Mouse (Mus musculus) midbrain, embryonic 14.5 days (tissue): ENCODE measurements around the gene St6galnac6. TPM values are rescaled to one million over a fixed set of nuclear protein-coding genes. Genes with fewer than 3 reads are reported as not detected.
A peak's percentile ranks its signal among the peaks of the same experiment; 100 is the strongest.

Source experiments
- ATAC-seq: fragments of 200-750 bp; cut with Nextera tagmentation; 2 replicates; pipeline ENCODE4 v1.8.0; 2017; ENCODE audit warnings: moderate number of reproducible peaks, moderate library complexity; ENCODE audit not compliant: low FRiP score, low TSS enrichment
- DNase-seq: peaks from one replicate; pipeline ENCODE4 v3.0.0-alpha.2; 2015
- H3K27ac ChIP-seq: fragments of 300-500 bp; sonication (generic); replicated peaks from 2 replicates; pipeline ENCODE4 v1.5.1; 2014; ENCODE audit warnings: mild to moderate bottlenecking, low read depth, low read length, moderate library complexity
- H3K27me3 ChIP-seq: fragments of 300-500 bp; sonication (generic); 2 replicates; pipeline ENCODE4 v1.6.1; 2014; ENCODE audit warnings: low read length, control low read depth, mixed read lengths; ENCODE audit not compliant: control insufficient read depth, insufficient read depth
- H3K36me3 ChIP-seq: fragments of 300-500 bp; sonication (generic); 2 replicates; pipeline ENCODE4 v1.6.1; 2014; ENCODE audit warnings: low read length, control low read depth; ENCODE audit not compliant: control insufficient read depth, insufficient read depth
- H3K4me1 ChIP-seq: fragments of 300-500 bp; sonication (generic); 2 replicates; pipeline ENCODE4 v1.6.1; 2014; ENCODE audit warnings: mild to moderate bottlenecking, antibody characterized with exemption, low read length, control low read depth; ENCODE audit not compliant: control insufficient read depth, insufficient read depth
- H3K4me2 ChIP-seq: fragments of 300-500 bp; sonication (generic); 2 replicates; pipeline ENCODE4 v1.6.1; 2014; ENCODE audit warnings: mild to moderate bottlenecking, low read length, moderate library complexity
- H3K4me3 ChIP-seq: fragments of 300-500 bp; sonication (generic); replicated peaks from 2 replicates; pipeline ENCODE4 v1.5.1; 2014; ENCODE audit warnings: low read depth, low read length
- H3K9ac ChIP-seq: fragments of 300-500 bp; sonication (generic); replicated peaks from 2 replicates; pipeline ENCODE4 v1.6.1; 2014; ENCODE audit warnings: mild to moderate bottlenecking, low read length, moderate library complexity
- H3K9me3 ChIP-seq: fragments of 300-500 bp; sonication (generic); 2 replicates; pipeline ENCODE4 v1.6.1; 2016; ENCODE audit warnings: low read length, control low read depth, mixed read lengths; ENCODE audit not compliant: control insufficient read depth
- WGBS: fragments of 180-500 bp; shearing (Covaris S2); extraction: QIAGEN DNeasy Blood & Tissue Kit; methylation state at CpG from one replicate; pipeline ENCODE4 v1.1.7; 2014; 5-methylcytosine and 5-hydroxymethylcytosine counted together
- polyA plus RNA-seq: library from polyadenylated mRNA; unstranded; fragments of >200 nt; fragmentation: Nextera tagmentation; extraction: Ambion mirVana; gene quantifications from 2 replicates; pipeline ENCODE4 v1.2.1, GENCODE M21; 2014

The St6galnac6 gene
- polyA plus RNA-seq, 1 experiment from 2014 or later: 7.6 TPM

DNA sequence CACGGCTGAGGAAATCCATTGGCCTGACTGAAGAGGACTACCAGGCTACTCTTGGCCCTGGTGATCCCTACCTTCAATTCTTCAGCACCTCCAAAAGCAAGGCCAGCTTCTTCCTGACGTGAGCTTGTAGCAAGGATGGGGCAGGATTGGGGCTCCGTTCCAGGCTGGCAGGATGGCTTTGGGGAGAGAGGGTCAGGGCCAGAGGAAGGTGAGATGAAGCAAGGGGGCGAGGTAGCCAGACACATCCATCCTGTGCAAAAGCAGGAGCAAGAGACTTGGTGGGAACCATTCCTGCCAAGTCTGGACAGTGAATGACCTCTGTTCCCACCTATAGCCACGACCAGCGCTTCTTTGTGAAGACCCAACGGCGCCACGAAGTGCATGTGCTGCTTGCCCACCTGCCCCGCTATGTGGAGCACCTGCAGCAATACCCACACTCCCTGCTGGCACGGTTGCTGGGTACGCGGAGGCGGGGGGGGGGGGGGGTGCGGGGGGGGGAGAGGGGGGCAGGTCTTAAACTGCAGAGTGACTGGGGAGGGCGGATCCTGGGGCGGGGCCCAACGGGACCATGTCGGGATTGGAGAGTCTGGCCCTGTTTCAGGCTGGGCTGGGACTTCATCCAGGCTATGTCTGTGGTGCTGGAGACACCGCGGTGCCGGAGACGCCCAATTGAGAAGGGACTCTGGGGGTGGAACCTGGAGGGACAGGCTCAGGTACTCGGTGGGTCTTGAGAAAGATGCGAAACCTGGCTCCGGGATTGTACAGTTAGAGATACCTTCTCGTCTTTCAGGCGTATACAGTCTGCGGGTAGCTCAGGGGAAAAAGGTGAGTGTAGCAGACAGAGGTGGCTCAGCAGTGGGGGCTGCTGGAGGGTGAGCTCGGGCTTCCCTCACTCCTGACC lies 21.1 kb upstream of the St6galnac6 start:
- H3K4me3 ChIP-seq: no peak overlapping the region
- H3K4me2 ChIP-seq: no peak overlapping the region
- no peak overlapping the region; the same call in 1 of the 2 replicates for H3K9ac ChIP-seq
- no peak for DNase-seq
- H3K4me1 ChIP-seq: peaks cover 10% of the 10 kb centered on the region; the same call in 1 of the 2 replicates
- WGBS: 43% methylated on average over 25 of the region's 30 CpGs
- peaks cover 2% of the 10 kb centered on the region; the same call in 1 of the 2 replicates for H3K36me3 ChIP-seq
- ATAC-seq: no peak
- no peaks in the 10 kb centered on the region for H3K9me3 ChIP-seq
- peaks cover 14% of the 10 kb centered on the region; the same call in 1 of the 2 replicates for H3K27me3 ChIP-seq
- no peak overlapping the region for H3K27ac ChIP-seq

DNA sequence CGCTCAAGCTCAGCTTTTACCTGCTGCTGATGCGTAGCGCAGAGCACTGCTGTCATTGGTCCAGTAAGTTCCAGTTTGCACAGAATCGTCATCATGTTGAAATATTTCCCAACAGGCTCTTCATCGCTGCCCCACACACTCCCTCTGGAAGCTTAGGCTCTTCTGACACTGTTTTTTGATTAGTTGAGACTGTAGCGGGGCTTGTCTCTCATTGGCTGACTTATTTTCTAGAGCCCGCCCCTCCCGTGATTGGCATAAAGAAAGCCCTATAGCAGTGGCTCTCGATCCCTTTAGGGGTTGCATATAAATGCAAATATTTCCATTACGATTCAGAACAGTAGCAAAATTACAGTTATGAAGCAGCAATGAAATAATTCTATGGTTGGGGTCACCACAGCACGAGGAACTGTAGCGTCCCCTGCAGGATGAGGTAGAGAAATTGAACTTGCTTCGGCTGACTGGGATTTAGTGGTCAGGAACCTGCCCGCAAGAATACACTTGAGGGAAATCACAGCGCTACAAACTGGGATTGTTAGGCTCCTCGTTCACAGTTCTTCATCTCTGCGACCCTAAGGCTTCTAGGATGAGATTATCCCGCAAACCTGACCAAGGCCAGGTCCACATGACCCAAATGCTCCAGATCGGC lies 17.9 kb upstream of the St6galnac6 start:
- no peak overlapping the region; the same call in 1 of the 2 replicates for H3K9ac ChIP-seq
- peak; percentile 59; the same call in 1 of the 2 replicates for ATAC-seq
- H3K4me3 ChIP-seq: peak overlapping the region; percentile 27
- peak overlapping the region; percentile 50 for H3K4me2 ChIP-seq
- H3K9me3 ChIP-seq: no peaks in the 10 kb centered on the region
- 0 out of 2 replicates have a peak overlapping the region, but pooled peaks have one; percentile 13 for H3K27ac ChIP-seq
- 32% methylated on average over 19 of the region's 19 CpGs for WGBS
- H3K36me3 ChIP-seq: no peaks in the 10 kb centered on the region
- peaks cover 14% of the 10 kb centered on the region; the same call in 1 of the 2 replicates for H3K27me3 ChIP-seq
- DNase-seq: peak; percentile 86
- H3K4me1 ChIP-seq: peaks cover 6% of the 10 kb centered on the region

DNA sequence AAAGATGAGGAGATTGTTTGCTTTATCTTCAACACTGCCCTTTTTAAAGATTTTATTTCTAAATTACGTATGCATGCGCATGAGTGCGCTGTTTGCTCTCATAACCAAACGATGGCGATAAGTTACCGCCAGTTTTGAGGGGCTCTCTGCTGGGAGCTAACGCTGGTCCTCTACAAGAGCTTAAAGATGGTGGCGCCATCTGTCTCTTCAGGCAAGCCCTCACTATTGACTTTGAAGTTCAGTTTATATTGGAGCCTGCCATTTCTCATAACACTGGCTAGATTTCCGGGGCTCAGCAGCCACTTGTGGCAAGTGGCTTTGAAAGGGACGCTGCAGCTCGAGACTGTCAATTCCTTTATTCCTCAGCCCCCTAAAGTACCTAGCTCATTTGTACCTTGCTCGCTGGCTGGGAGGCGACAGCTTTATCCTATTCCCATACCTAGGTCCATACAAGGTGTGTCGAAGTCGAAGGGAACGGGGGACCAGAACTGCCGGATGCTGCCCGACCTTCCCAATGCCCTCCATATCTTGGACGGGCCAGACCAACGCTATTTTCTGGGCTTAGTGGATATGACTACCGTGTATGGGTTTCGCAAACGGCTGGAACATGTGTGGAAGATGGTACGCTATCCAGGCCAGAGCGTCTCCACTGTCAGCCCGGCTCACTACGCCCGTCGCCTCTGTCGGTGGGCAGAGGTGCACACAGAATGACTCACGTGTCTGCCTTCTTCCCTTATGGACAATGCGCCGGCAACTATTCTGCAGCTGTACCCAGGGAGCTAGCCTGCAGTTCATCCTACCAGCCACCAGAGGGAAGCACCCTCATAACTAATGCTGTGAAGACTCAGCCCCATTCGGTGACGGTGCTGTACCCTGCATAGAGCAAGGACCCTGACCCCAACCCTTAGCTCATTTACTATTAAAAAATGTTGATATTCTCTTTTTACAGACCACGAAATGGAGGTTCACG lies 16.4 kb upstream of the St6galnac6 start:
- no peaks in the 10 kb centered on the region for H3K9me3 ChIP-seq
- peak; percentile 81 for ATAC-seq
- H3K36me3 ChIP-seq: no peaks in the 10 kb centered on the region
- peak overlapping the region; percentile 20; the same call in 1 of the 2 replicates for H3K4me3 ChIP-seq
- H3K4me2 ChIP-seq: peak overlapping the region; percentile 49
- DNase-seq: peak; percentile 93
- WGBS: 13% methylated on average over 37 of the region's 37 CpGs
- H3K27ac ChIP-seq: peak overlapping the region; percentile 4; the same call in 1 of the 2 replicates
- peak overlapping the region; percentile 9; the same call in 1 of the 2 replicates for H3K9ac ChIP-seq
- peaks cover 18% of the 10 kb centered on the region for H3K4me1 ChIP-seq
- H3K27me3 ChIP-seq: peaks cover 2% of the 10 kb centered on the region; the same call in 1 of the 2 replicates

DNA sequence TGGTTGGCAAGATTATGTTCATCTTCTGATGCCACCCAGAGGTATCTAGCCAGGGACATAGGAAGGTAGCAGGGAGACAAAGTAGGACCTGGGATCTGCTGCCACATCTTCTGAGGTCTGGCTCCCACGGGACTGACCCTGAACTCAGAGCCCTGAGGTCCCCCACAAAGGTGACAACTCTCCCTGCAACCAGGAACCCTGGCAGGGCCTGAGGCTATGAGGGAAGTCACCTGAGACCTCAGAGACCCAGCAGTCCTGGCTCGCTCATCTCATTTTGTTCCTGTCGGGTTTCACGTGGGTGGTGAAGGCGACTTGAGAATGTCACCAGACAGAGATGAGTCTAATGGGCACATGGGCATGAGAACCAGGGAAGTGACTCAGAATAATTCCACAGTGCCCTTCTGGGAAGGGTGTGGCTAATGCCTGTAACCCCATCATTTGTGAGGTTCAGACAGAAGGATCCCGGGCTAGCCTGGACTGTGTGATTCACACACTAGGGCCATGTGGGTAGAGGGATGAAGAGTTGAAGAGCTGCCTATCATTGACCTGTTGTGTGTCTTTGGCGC lies 14.3 kb upstream of the St6galnac6 start:
- H3K9ac ChIP-seq: no peak overlapping the region
- 83% methylated on average over 7 of the region's 7 CpGs for WGBS
- H3K36me3 ChIP-seq: no peaks in the 10 kb centered on the region
- DNase-seq (no peak), ATAC-seq (no peak)
- no peak overlapping the region for H3K4me2 ChIP-seq
- H3K4me3 ChIP-seq: no peak overlapping the region
- no peak overlapping the region for H3K27ac ChIP-seq
- H3K27me3 ChIP-seq: no peaks in the 10 kb centered on the region
- no peaks in the 10 kb centered on the region for H3K9me3 ChIP-seq
- H3K4me1 ChIP-seq: peaks cover 18% of the 10 kb centered on the region

DNA sequence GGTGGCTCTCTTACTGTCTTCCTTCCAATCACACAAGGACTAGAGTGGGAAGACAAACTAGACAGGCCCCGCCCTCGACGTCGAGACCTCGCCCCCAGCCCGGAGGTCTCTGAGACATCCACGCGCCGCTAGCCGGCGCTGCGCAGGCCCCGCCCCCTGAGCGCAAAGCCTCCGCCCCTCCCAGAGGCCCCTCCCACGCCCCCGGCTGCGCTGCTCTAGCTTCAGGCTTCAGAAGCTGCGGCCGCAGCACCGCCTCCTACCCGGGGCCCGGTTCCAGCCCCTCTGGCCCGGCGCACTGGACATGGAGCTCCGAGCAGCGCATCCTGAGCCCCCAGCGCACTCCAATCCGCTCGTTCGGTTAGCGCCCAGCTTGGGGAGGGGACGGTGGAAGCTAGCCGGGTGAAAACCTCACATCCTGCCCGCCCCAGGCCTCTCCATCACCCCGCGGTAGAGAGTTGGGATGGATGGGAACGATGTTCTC lies 12.6 kb upstream of the St6galnac6 start, which contains the start of gene St6galnac4:
TSS of gene St6galnac4 (plus strand) at position 225 of the 481 bp plus-strand sequence.
- H3K9me3 ChIP-seq: no peaks in the 10 kb centered on the region
- H3K27ac ChIP-seq: 0 out of 2 replicates have a peak within 1 kb of the TSS, but pooled peaks have one; percentile 49
- peak within 1 kb of the TSS; percentile 60 for H3K9ac ChIP-seq
- DNase-seq (peak; percentile 95), ATAC-seq (peak; percentile 73)
- H3K36me3 ChIP-seq: no peaks in the 10 kb centered on the region
- peak within 1 kb of the TSS; percentile 67 for H3K4me2 ChIP-seq
- no peaks in the 10 kb centered on the region for H3K27me3 ChIP-seq
- H3K4me3 ChIP-seq: peak within 1 kb of the TSS; percentile 49
- WGBS: under 1% methylated on average over 38 of the region's 38 CpGs
- peaks cover 18% of the 10 kb centered on the region for H3K4me1 ChIP-seq

DNA sequence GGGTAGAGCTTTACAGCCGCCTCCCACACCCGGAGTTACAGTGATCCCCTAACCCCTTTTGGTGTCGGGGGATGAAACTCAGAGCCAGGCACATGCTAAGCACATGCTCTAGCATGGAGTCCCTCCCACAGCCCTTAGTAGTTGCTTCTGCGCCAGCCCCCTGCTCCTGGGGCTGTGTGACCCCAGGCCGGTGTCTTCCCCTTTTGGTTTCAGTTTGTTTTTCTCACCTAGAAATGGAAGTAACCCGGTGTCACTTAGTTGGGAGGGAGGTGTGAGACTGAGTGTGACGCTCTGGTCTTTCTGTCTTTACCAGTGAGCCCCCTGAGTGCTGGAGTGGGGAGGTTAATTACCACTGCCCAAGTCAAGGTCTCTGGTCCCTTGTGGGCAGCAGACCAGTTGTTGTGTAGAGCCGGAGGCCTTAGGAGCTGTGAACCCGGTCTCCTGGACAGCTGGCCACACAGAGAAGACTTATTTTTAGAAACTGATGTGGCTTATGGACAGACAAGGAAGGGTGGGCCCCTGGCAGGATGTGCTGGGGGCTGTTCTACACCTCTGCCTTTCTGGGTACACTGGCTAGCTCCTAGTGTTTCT lies 11.7 kb upstream of the St6galnac6 start:
- WGBS: 56% methylated on average over 9 of the region's 9 CpGs
- DNase-seq (no peak), ATAC-seq (no peak)
- H3K36me3 ChIP-seq: no peaks in the 10 kb centered on the region
- peak overlapping the region; percentile 60 for H3K9ac ChIP-seq
- H3K4me1 ChIP-seq: peaks cover 16% of the 10 kb centered on the region
- no peaks in the 10 kb centered on the region for H3K27me3 ChIP-seq
- no peak overlapping the region for H3K27ac ChIP-seq
- H3K4me3 ChIP-seq: peak overlapping the region; percentile 49
- H3K9me3 ChIP-seq: no peaks in the 10 kb centered on the region
- H3K4me2 ChIP-seq: peak overlapping the region; percentile 67

DNA sequence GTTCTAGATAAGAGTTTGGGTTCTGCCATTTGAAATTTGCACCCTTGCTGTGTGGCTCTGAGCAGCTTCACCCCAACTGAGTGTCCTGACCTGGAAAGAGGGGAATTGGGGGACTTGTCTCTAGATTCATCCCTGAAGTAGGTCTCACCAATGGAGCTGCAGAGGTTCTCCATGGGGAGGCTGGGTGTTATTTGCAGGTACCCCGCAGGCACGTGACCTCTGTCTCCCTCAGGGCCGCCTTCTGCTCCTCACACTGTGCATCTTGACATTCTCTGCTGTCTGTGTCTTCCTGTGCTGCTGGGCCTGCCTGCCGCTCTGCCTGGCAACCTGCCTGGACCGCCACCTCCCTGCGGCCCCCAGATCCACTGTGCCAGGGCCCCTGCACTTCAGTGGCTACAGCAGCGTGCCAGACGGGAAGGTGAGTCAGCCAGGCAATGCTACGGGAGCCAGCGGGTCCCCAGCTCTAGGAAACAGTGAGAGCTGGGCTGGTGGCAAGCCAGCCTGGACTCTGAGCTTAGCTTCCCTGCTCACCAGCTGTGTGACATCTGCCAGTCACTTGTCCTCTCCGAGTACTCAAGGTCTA lies 10.2 kb upstream of the St6galnac6 start:
- no peaks in the 10 kb centered on the region for H3K9me3 ChIP-seq
- WGBS: 70% methylated on average over 11 of the region's 11 CpGs
- H3K4me1 ChIP-seq: peaks cover 13% of the 10 kb centered on the region
- ATAC-seq (no peak), DNase-seq (no peak)
- no peak overlapping the region for H3K4me3 ChIP-seq
- no peaks in the 10 kb centered on the region for H3K36me3 ChIP-seq
- H3K27ac ChIP-seq: no peak overlapping the region
- no peak overlapping the region for H3K4me2 ChIP-seq
- no peaks in the 10 kb centered on the region for H3K27me3 ChIP-seq
- H3K9ac ChIP-seq: 0 out of 2 replicates have a peak overlapping the region, but pooled peaks have one; percentile 1
